Mouse (Mus musculus): ENCODE data around the gene Harbi1. TPM values are rescaled to one million over a fixed set of nuclear protein-coding genes. Genes with fewer than 3 reads are reported as not detected.

Harbi1 gene
- polyA plus RNA-seq, 1 experiment from 2014 or later = 11.9 TPM

- H3K36me3 ChIP-seq (ENCODE audit: control insufficient read depth, insufficient read depth, low read length) = 0 out of 2 replicates have a peak, but pooled peaks cover 5% of the 10 kb centered on the region
- H3K4me1 ChIP-seq (ENCODE audit: control insufficient read depth, insufficient read depth, low read length) = no peaks in the 10 kb centered on the region
- H3K27me3 ChIP-seq (replicated peaks; ENCODE audit: control insufficient read depth, insufficient read depth, low read length) = no peaks in the 10 kb centered on the region
- ATAC-seq (ENCODE audit: low read depth) (no peak), DNase-seq (ENCODE audit: low spot score) (no peak)
- H3K27ac ChIP-seq (replicated peaks; ENCODE audit: low read depth, low read length) = no peak overlapping the region
- H3K9ac ChIP-seq (ENCODE audit: low read depth, low read length) = no peak overlapping the region
- WGBS = 100% methylated on average over 2 of the region's 2 CpGs
- H3K9me3 ChIP-seq (ENCODE audit: control insufficient read depth, low read length) = no peaks in the 10 kb centered on the region
- H3K4me3 ChIP-seq (ENCODE audit: low read depth, low read length) = no peak overlapping the region
- no peak overlapping the region for H3K4me2 ChIP-seq (ENCODE audit: low read depth, low read length)
Measured at GRCm38 (mm10) chr2:91701366-91701765, 9.3 kb upstream of the Harbi1 start.

- Histone ChIP-seq H3K4me3 (ENCODE audit: low read depth, low read length) (no peak overlapping the region), H3K4me2 (ENCODE audit: low read depth, low read length) (no peak overlapping the region), H3K9ac (ENCODE audit: low read depth, low read length) (no peak overlapping the region), H3K27me3 (replicated peaks; ENCODE audit: control insufficient read depth, insufficient read depth, low read length) (no peaks in the 10 kb centered on the region), H3K9me3 (ENCODE audit: control insufficient read depth, low read length) (no peaks in the 10 kb centered on the region), H3K36me3 (ENCODE audit: control insufficient read depth, insufficient read depth, low read length) (0 out of 2 replicates have a peak, but pooled peaks cover 5% of the 10 kb centered on the region), H3K27ac (replicated peaks; ENCODE audit: low read depth, low read length) (no peak overlapping the region), H3K4me1 (ENCODE audit: control insufficient read depth, insufficient read depth, low read length) (0 out of 2 replicates have a peak, but pooled peaks cover 5% of the 10 kb centered on the region)
- 78% methylated on average over 6 of the region's 6 CpGs for WGBS
- no peak for ATAC-seq (ENCODE audit: low read depth)
- DNase-seq (ENCODE audit: low spot score) = no peak
Measured at GRCm38 (mm10) chr2:91705736-91706135, 4.9 kb upstream of the Harbi1 start.

GRCm38 (mm10) chr2:91706456-91706855 is 4.2 kb upstream of the Harbi1 start:
- ATAC-seq (ENCODE audit: low read depth) = no peak
- no peaks in the 10 kb centered on the region for H3K27me3 ChIP-seq (replicated peaks; ENCODE audit: control insufficient read depth, insufficient read depth, low read length)
- H3K4me1 ChIP-seq (ENCODE audit: control insufficient read depth, insufficient read depth, low read length) = peaks cover 7% of the 10 kb centered on the region
- H3K9ac ChIP-seq (ENCODE audit: low read depth, low read length) = no peak overlapping the region
- no peaks in the 10 kb centered on the region for H3K9me3 ChIP-seq (ENCODE audit: control insufficient read depth, low read length)
- no peak overlapping the region for H3K4me3 ChIP-seq (ENCODE audit: low read depth, low read length)
- no peak overlapping the region for H3K27ac ChIP-seq (replicated peaks; ENCODE audit: low read depth, low read length)
- H3K36me3 ChIP-seq (ENCODE audit: control insufficient read depth, insufficient read depth, low read length) = 0 out of 2 replicates have a peak, but pooled peaks cover 5% of the 10 kb centered on the region
- H3K4me2 ChIP-seq (ENCODE audit: low read depth, low read length) = no peak overlapping the region
- DNase-seq (ENCODE audit: low spot score) = no peak

GRCm38 (mm10) chr2:91708361-91708760 is 2.3 kb upstream of the Harbi1 start:
- Histone ChIP-seq H3K27ac (replicated peaks; ENCODE audit: low read depth, low read length) (no peak overlapping the region), H3K4me2 (ENCODE audit: low read depth, low read length) (no peak overlapping the region), H3K9me3 (ENCODE audit: control insufficient read depth, low read length) (no peaks in the 10 kb centered on the region), H3K4me3 (ENCODE audit: low read depth, low read length) (no peak overlapping the region), H3K36me3 (ENCODE audit: control insufficient read depth, insufficient read depth, low read length) (0 out of 2 replicates have a peak, but pooled peaks cover 5% of the 10 kb centered on the region), H3K4me1 (ENCODE audit: control insufficient read depth, insufficient read depth, low read length) (peaks cover 11% of the 10 kb centered on the region), H3K27me3 (replicated peaks; ENCODE audit: control insufficient read depth, insufficient read depth, low read length) (no peaks in the 10 kb centered on the region), H3K9ac (ENCODE audit: low read depth, low read length) (no peak overlapping the region)
- 93% methylated on average over 6 of the region's 6 CpGs for WGBS
- DNase-seq (ENCODE audit: low spot score) (no peak), ATAC-seq (ENCODE audit: low read depth) (no peak)

- H3K4me2 ChIP-seq (ENCODE audit: low read depth, low read length) = peak overlapping the region; percentile 81
- DNase-seq (ENCODE audit: low spot score) = peak; percentile 61
- 3% methylated on average over 8 of the region's 8 CpGs for WGBS
- H3K36me3 ChIP-seq (ENCODE audit: control insufficient read depth, insufficient read depth, low read length) = 0 out of 2 replicates have a peak, but pooled peaks cover 5% of the 10 kb centered on the region
- H3K27ac ChIP-seq (replicated peaks; ENCODE audit: low read depth, low read length) = peak overlapping the region; percentile 91
- no peaks in the 10 kb centered on the region for H3K27me3 ChIP-seq (replicated peaks; ENCODE audit: control insufficient read depth, insufficient read depth, low read length)
- ATAC-seq (ENCODE audit: low read depth) = peak; percentile 27; the same call in 1 of the 2 replicates
- peak overlapping the region; percentile 95 for H3K4me3 ChIP-seq (ENCODE audit: low read depth, low read length)
- peak overlapping the region; percentile 90 for H3K9ac ChIP-seq (ENCODE audit: low read depth, low read length)
- H3K9me3 ChIP-seq (ENCODE audit: control insufficient read depth, low read length) = no peaks in the 10 kb centered on the region
- peaks cover 11% of the 10 kb centered on the region for H3K4me1 ChIP-seq (ENCODE audit: control insufficient read depth, insufficient read depth, low read length)
Measured at GRCm38 (mm10) chr2:91711256-91711925, 739 bp downstream of the Harbi1 start.

- Histone ChIP-seq H3K9ac (ENCODE audit: low read depth, low read length) (no peak overlapping the region), H3K36me3 (ENCODE audit: control insufficient read depth, insufficient read depth, low read length) (peaks cover 22% of the 10 kb centered on the region), H3K9me3 (ENCODE audit: control insufficient read depth, low read length) (no peaks in the 10 kb centered on the region), H3K4me3 (ENCODE audit: low read depth, low read length) (no peak overlapping the region), H3K27ac (replicated peaks; ENCODE audit: low read depth, low read length) (no peak overlapping the region), H3K27me3 (replicated peaks; ENCODE audit: control insufficient read depth, insufficient read depth, low read length) (no peaks in the 10 kb centered on the region), H3K4me1 (ENCODE audit: control insufficient read depth, insufficient read depth, low read length) (peaks cover 6% of the 10 kb centered on the region), H3K4me2 (ENCODE audit: low read depth, low read length) (no peak overlapping the region)
- ATAC-seq (ENCODE audit: low read depth) (no peak), DNase-seq (ENCODE audit: low spot score) (no peak)
- 88% methylated on average over 1 of the region's 1 CpGs for WGBS
Measured at GRCm38 (mm10) chr2:91714921-91715320, 4.3 kb downstream of the Harbi1 start.

GRCm38 (mm10) chr2:91718276-91718675 is 7.6 kb downstream of the Harbi1 start:
- Histone ChIP-seq H3K9me3 (ENCODE audit: control insufficient read depth, low read length) (no peaks in the 10 kb centered on the region), H3K27ac (replicated peaks; ENCODE audit: low read depth, low read length) (no peak overlapping the region), H3K4me1 (ENCODE audit: control insufficient read depth, insufficient read depth, low read length) (no peaks in the 10 kb centered on the region), H3K36me3 (ENCODE audit: control insufficient read depth, insufficient read depth, low read length) (peaks cover 36% of the 10 kb centered on the region), H3K9ac (ENCODE audit: low read depth, low read length) (no peak overlapping the region), H3K4me3 (ENCODE audit: low read depth, low read length) (no peak overlapping the region), H3K4me2 (ENCODE audit: low read depth, low read length) (no peak overlapping the region), H3K27me3 (replicated peaks; ENCODE audit: control insufficient read depth, insufficient read depth, low read length) (no peaks in the 10 kb centered on the region)
- DNase-seq (ENCODE audit: low spot score) (no peak), ATAC-seq (ENCODE audit: low read depth) (no peak)
- 88% methylated on average over 6 of the region's 6 CpGs for WGBS

GRCm38 (mm10) chr2:91723382-91723781 is 12.7 kb downstream of the Harbi1 start:
- WGBS = 62% methylated on average over 4 of the region's 4 CpGs

GRCm38 (mm10) chr2:91723951-91724350 is 13.3 kb downstream of the Harbi1 start:
- no peak overlapping the region for H3K4me2 ChIP-seq (ENCODE audit: low read depth, low read length)
- DNase-seq (ENCODE audit: low spot score) (no peak), ATAC-seq (ENCODE audit: low read depth) (no peak)

More at GRCm38 (mm10) chr2:91723382-91723781, 12.7 kb downstream of the Harbi1 start:
- ATAC-seq (ENCODE audit: low read depth) (no peak), DNase-seq (ENCODE audit: low spot score) (no peak)
- no peak overlapping the region for H3K9ac ChIP-seq (ENCODE audit: low read depth, low read length)
- H3K27me3 ChIP-seq (replicated peaks; ENCODE audit: control insufficient read depth, insufficient read depth, low read length) = no peaks in the 10 kb centered on the region
- peaks cover 28% of the 10 kb centered on the region for H3K36me3 ChIP-seq (ENCODE audit: control insufficient read depth, insufficient read depth, low read length)
- H3K4me1 ChIP-seq (ENCODE audit: control insufficient read depth, insufficient read depth, low read length) = no peaks in the 10 kb centered on the region
- H3K27ac ChIP-seq (replicated peaks; ENCODE audit: low read depth, low read length) = no peak overlapping the region
- H3K4me3 ChIP-seq (ENCODE audit: low read depth, low read length) = no peak overlapping the region
- H3K9me3 ChIP-seq (ENCODE audit: control insufficient read depth, low read length) = no peaks in the 10 kb centered on the region
- H3K4me2 ChIP-seq (ENCODE audit: low read depth, low read length) = no peak overlapping the region

More at GRCm38 (mm10) chr2:91723951-91724350, 13.3 kb downstream of the Harbi1 start:
- Histone ChIP-seq H3K4me1 (ENCODE audit: control insufficient read depth, insufficient read depth, low read length) (no peaks in the 10 kb centered on the region), H3K27me3 (replicated peaks; ENCODE audit: control insufficient read depth, insufficient read depth, low read length) (no peaks in the 10 kb centered on the region), H3K9me3 (ENCODE audit: control insufficient read depth, low read length) (no peaks in the 10 kb centered on the region), H3K36me3 (ENCODE audit: control insufficient read depth, insufficient read depth, low read length) (peaks cover 22% of the 10 kb centered on the region), H3K9ac (ENCODE audit: low read depth, low read length) (no peak overlapping the region), H3K27ac (replicated peaks; ENCODE audit: low read depth, low read length) (no peak overlapping the region), H3K4me3 (ENCODE audit: low read depth, low read length) (no peak overlapping the region)

Measured in embryonic facial prominence, embryonic 14.5 days (tissue).